Mouse (Mus musculus): ENCODE measurements around the gene Midn. TPM values are rescaled to one million over a fixed set of nuclear protein-coding genes. Genes with fewer than 3 reads are reported as not detected.

Gene Midn
- total RNA-seq, 2 experiments from 2014 or later, result 99.9 to 117 TPM

DNA sequence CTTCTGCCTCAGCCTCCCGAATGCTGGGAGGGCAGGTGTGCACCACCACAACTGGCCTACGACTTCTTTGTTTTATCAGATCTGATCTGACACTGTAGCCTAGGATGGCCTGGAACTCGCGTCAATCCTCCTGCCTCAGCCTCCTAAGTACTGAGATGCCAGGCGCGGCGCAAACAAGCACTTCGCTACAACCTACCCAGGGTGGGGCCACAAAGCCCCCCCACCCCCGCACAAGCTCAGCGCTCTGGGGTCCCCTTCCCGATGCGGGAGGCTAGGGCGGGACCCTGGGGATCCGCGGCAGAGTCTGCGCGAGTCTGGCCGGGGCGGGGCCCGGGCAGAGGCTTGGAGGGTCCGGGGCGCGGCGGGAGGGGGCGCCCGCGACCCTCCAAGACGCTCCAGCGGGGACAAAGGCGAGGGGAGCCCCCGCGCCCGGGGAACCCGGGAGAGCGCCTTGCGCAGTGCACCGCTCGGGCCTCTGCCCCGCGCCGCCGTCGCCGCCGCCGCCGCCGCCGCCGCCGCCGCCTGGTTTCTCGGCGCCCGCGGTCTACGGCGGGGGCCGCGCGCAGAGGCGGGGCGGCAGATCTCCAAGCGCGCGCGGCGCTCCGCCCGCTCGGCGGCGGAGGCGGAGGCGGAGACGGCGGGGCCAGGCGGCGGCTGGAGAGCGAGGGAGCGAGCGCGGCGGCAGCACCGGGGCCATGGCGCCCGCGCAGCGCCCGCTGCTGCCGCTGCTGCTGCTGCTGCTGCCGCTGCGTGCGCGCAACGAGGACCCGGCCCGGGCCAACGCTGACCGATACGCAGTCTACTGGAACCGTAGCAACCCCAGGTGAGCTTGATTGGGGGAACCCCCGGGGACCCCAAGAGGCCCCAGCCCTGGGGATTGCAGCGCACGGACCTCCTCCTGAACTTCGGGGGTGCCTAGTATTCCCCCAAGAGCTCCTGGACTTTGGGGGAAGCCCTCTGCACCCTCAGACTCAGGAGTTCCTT, 31.3 kb downstream of the Midn start, which contains the start of gene Efna2:
Gene Efna2 (plus strand): TSS at position 415 of the 984 bp plus-strand sequence.
- DNase-seq, result peak; percentile 54 to 64
- intact Hi-C loops (cut with DNase I), result loop anchor here (5.0 to 10.0 kb wide), 2 partner anchors 168 to 195 kb away; partner anchors contain the start of gene Adamtsl5

DNA sequence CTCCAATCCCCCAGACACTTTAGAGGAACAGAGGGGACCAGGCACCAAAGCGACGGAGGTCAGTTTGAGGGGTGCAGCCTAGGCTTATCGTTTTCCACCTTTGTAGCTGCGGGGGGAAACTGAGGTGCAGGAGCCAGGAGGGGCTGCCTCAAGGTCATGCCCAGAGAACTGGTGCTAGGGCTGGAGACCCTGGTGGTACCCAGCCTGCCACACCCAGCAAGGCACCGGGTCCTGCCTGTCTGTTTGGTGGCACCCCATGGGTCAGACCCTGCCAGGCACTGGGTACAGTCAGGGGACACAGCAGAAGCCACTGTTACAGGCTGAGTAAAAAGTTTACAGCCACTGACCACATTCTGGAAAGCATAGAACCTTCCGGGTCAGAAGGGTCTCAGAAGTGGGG, 32.2 kb downstream of the Midn start:
- no peak for DNase-seq
- intact Hi-C loops (cut with DNase I), result no loop called here

DNA sequence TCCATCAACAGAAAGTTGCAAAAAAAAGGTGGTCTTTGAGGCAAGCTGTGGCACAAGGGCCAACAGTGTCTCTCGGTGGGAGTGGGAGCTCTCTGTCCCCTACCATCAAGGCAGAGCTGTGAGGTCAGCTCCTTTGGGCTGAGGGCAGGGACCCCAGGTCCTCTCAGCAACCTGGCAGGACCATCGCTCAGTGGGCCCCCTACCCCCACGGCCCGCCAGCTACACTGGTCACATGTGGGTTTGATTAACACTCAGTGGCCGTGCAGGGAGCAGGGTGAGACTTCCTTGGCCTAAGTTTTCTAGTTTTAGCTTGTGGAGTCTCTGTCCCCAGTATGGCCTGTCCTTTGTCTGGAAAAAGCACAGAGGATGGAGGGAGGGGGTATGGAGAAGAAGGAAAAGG, 32.8 kb downstream of the Midn start:
- DNase-seq, result no peak
- intact Hi-C loops (cut with DNase I), result no loop called here

DNA sequence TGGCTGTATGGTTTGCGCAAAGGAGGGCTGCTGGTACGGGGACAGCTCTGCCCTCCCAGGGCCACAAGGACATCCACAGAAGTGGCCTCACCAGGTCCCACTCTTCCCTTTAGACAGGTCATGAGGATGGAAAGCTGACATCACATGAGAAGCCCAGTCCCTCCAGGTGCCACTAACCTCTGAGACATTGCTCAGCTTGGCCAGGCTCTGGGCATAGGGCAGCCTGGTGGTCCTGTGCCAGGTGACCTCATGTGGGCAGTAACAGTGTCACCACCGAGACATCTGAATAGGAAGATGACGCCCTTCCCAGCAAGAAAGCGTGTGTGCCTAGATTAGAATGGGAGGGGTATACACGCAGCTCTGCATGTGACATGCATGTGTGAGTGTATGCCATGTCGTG, 34.5 kb downstream of the Midn start:
- intact Hi-C loops (cut with DNase I), result no loop called here
- no peak for DNase-seq

DNA sequence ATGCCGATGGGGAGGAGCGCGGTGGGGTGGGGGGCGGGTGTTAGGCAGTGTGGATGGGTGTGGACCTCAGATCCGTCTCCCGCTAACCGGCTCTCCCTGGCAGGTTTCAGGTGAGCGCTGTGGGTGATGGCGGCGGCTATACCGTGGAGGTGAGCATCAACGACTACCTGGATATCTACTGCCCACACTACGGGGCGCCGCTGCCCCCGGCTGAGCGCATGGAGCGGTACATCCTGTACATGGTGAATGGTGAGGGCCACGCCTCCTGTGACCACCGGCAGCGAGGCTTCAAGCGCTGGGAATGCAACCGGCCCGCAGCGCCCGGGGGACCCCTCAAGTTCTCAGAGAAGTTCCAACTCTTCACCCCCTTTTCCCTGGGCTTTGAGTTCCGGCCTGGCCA, 38.6 kb downstream of the Midn start:
- DNase-seq, result no peak
- intact Hi-C loops (cut with DNase I), result no loop called here

DNA sequence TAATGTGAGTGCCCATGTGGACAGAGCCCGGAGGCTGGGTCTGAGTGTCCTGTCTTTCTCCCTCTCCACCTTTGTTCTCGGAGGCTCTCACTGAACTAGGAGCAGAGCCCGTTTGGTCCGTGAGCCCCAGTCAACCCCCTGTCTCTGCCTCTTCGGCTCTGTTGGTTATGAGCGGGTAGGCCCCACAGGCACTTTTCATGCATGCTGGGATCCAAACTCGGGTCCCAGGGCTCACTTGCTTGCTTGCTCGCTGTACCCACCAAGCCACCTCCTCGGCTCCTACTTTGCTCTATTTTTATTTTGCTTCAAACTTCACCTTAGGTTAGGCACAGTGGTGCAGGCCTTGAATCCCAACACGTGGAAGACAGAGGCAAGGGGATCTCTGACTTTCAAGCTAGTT, 39.7 kb downstream of the Midn start:
- intact Hi-C loops (cut with DNase I), result no loop called here
- no peak for DNase-seq

DNA sequence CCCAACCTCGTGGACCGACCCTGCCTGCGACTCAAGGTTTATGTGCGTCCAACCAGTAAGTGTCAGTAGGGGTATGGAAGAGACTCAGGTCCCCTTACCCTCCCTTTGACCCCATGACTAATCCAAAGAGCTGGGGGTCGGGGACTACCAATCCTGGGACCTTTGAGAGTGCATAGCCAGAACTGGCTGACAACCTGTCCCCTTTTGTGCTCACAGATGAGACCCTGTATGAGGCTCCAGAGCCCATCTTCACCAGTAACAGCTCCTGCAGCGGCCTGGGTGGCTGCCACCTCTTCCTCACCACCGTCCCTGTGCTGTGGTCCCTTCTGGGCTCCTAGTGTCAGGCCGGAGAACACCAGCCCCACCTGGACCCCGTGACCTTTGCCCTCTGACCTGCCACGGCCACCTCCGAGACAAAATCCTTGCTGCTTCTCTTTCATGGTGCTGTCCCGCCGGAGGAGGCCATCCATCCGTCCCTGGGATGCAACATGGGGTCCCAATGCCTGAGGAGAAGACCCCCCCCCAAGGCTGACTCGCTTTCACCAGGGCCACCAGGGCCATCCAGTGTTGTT, 40.5 kb downstream of the Midn start:
- DNase-seq, result no peak
- intact Hi-C loops (cut with DNase I), result no loop called here

DNA sequence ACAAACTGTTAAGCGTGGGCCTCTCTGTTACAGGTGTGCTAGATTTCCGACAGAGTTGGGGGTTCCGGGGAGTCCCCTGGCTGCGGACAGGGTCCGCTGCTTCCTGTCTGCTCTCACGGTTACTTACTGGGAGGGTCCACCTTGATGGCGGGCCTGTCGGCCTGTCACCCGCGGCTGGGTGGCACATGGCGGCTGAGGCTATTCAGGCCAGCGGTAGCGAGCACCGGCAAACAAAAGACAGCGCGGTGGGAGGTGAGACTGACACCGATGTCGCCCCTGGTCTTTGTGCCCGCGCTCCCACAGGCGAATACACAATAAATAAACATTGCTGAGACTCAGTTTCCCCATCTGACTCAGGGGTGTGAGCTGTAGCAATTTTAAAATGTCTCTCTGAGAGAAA, 41.9 kb downstream of the Midn start:
- no peak for DNase-seq
- intact Hi-C loops (cut with DNase I), result no loop called here

DNA sequence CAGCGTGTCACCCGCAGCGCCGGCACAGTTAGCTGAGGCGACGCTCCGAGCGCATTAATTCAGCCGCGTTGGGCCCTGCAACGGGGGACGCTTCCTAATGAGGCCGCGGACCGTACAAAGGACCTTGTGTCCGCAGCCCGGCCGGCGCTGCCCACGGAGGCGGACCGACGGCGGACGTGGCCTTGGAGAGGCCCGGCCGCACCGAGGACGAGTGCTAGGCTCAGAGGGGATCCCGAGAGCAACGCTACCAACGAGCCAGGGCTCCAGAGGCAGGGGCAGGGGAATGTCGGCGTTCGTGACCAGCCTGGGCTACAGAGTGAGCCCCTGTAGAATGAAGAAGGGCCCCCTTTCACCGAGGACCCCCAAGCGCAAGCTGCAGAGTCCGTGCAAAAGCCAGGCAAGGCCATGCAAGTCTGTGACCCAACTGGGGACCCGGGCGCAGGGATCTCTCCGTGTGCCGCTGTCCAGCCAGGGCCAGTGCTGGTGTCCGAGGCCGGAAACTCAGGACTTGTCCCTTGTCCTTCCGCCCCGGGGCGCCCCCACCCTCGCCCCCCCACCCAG, 42.5 kb downstream of the Midn start:
- DNase-seq, result peak in 1 of 2 experiments; percentile 39
- intact Hi-C loops (cut with DNase I), result no loop called here

DNA sequence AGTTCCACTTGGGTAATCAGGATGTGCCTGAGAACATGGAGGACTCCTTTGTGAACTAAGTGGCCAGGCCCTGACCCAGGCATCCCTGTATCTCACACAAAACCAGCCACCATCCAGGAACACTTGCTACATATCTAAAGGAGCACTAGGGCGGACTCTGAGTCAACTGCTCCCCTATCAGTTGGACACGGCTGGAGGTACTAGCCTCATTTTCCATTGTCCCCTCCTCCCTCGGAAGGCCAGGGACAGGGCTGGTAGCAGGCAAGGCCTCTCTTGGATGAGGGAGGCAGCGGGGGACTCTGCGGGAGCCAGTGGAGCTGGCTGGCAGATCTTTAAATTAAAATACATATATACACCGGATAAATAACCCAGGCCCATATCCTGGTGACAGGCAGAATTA, 45.9 kb downstream of the Midn start:
- no peak for DNase-seq
- intact Hi-C loops (cut with DNase I), result no loop called here

DNA sequence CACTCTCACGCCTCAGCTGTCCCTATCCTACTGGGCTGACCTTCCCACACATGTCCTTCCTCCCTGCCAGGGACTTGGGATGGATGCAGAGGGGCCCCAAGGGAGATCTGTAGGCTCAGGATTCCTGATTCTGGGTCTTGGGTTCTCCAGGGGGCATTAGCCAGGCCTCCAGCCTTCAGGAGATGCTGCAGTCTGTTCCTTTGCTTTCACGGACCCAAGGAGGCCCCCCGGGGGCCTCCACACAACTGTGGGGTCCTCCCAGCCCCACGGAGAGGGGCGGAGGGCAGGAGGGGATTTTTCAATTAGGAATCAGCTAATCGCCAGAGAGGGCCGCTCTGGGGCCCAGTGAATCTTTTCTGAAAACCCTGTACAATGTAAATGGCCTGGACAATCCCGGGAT, 46.4 kb downstream of the Midn start:
- no peak for DNase-seq
- intact Hi-C loops (cut with DNase I), result no loop called here

DNA sequence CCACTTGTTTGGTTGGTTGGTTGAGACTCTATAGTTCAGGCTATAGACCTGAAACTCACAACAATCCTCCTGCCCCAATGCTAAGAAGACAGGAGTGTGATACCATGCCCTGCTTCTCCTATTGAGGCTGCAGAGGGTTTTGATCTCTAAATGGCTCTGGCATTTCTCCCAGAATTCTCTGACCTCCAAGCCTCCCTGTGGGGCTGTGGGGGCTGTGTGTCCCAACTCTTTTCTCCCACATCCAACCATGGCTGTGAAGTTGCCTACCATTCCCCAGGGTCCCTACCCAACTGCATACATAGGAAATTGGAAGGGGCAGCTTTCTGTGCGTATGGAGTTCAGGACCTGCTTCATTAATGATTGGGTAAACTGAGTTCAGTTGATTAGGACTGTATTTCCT, 48.1 kb downstream of the Midn start:
- DNase-seq, result no peak
- intact Hi-C loops (cut with DNase I), result no loop called here

DNA sequence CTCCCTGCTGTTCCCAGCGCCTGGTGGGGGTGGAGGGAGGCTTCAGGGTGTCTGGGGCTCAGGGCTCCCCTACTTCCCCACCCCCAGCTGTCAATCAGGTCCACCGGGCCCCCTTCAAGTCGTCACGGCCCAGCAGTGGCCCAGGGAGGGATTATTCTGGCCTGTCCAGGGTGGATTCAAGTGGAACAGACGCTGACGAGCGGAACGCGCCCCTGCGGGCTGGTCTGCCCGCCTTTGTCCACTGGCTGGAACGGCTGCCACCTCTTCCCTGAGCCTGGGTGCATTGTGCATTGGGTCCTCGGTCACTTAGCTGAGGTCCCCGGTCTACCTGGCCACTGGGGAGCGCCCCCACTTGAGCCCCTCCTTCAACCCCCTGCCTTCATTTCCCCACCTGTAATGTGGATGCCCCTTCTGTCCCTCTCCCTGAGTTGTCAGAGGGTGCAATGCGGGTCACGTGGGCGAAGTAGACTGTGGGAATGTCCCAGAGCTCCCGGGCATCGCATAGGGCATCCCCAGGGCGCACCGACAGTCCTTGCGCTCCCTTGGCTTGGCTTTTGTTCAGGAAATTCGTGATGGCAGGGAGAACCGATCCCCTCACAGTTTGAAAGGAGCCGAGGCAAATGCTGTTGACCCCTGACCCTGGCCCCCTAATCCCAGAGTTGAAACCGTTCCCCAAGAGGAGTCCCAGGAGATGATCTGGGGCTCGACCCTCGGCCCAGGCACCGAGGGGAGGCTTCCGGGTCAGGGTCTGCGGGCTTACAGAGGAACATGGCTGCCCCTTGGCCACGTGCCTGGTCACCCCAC, 48.9 kb downstream of the Midn start:
- DNase-seq, result no peak
- intact Hi-C loops (cut with DNase I), result no loop called here

DNA sequence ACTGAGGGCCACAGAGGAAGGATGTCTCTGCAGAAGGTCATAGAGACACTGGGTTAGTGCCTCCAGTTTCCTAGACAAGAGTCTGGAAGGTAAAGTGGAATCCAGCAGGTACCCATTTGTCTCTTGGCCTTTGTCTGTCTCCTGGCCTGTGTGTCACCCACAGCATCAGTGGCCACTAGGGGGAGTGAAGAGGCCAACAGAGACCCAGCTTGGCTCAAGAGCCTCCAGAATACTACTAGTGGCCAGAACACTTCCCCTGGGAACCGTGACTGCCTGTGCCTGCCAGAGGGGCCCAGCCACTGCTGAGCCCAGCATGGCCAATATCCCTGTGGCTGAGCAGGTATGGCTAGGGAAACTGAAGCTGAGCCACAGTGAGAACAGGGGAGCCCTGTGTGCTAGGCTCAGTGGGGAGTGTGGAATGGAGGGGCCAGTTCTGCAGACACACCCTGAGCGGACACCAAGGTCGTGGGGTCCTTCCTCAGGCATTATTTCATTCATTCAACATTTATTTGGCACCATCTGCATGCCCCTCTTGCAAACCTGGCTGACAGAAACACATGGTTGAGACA, 51.5 kb downstream of the Midn start:
- DNase-seq, result peak; percentile 76 to 80
- intact Hi-C loops (cut with DNase I), result loop anchor here (1.0 to 2.0 kb wide), 2 partner anchors 27 to 46 kb away; partner anchors contain the start of gene Mum1

DNA sequence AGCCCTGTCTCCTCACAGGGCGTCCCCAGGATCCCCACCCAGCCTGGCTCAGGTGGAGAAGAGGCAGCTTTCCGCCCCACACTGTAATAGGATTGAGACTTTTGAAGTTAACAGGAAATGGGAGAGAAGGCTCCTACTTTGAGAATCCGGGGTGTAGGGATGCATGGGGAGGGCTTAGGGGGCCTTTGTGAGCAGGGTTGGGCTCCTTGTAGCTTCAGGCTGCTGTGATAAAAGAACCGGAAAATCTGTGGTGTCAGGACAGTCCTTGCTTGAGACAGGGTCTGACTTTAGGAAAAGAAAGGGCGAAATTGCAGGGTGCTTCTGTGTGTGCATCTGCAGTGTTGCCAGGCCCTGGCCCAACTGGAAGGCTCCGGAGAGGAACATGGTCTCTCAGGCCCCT, 52.4 kb downstream of the Midn start:
- intact Hi-C loops (cut with DNase I), result no loop called here
- no peak for DNase-seq

DNA sequence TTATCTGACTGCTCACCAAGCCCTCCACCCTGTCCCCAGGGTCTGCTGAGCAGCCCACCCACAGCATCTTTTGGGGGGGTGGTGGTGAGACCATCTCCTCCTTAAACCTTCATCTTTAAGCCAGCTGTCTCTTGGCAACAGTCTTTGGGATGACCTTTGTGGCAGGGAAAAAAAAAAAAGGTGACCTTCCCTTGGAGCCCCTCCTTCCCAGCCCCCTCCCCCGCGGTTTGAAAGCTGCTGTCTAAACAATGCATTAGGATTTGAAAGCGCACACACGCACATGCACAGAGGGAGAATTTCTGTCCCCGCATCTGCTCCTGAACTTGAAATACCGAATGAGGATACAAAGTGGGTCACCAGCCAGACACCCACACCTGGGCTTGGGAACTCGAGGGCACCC, 56.0 kb downstream of the Midn start:
- no peak for DNase-seq
- intact Hi-C loops (cut with DNase I), result no loop called here

DNA sequence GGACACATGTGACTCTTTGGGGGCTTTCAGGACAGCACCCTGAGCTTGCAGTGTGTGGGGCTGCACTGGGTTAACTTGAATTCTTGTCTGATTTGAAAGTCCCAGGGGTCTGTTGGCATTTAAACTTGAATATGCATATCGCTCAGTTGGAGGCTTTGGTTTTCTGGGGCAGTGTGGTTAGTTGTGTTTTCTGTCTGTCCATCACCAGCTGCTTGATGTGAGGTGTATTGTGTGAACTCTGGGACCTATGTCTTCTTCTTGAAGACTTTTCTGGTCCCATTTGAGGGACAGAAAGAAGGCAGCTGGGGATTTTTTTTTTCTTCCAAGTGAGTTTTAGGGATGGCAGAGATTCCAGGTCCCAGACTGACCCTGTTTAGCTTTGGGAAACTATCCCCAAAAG, 59.1 kb downstream of the Midn start:
- intact Hi-C loops (cut with DNase I), result no loop called here
- no peak for DNase-seq

DNA sequence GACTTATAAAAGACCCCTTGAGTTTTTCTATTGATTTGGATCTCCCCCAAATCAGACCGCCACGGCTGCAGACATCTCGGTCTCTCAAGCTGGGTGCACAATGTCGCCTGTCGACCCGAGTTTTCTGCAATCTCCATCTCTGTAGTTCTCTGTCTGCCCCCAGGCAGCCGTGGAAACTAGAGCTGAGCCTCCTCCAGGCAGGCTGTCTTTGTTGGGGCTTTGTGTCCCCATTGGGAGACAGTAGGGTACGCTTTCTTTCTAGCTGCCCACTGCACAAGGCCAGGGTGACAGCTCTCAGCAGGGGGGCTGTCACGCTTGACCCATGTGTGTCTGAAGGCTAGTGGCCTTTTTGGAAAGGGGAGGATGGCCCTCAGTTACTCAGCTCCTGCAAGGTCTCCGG, 59.6 kb downstream of the Midn start:
- intact Hi-C loops (cut with DNase I), result no loop called here
- no peak for DNase-seq

All from heart, postnatal 36 days (tissue).